Mouse (Mus musculus): ENCODE results near the gene Gm10260.

DNA sequence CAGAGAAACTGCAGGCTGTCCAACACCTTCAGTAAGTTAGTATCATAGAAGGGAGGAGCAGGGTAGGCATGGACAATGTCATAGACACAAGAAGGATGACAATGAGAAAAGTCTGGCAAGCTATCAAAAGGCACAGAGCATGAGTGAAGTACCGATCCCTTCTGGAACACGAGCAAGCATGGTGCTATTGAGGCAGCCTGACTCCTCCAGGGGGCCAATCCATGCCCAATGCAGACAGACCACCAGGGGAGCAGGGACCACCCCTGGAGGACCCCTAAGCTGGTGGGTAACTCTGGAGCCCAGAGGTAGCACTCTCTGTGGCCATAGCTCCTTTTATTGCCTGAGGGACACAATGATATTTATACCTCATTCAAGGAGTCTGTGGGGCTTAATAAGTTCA, 20.1 kb upstream of the Gm10260 start:
- TF ChIP-seq CTCF (IDR thresholded peaks at IDR 0.05; ENCODE audit: borderline replicate concordance, insufficient read depth, low read length) (no peak), POLR2A (IDR thresholded peaks at IDR 0.05; ENCODE audit: low read depth, low read length) (no peak)

All from embryonic fibroblast, embryonic 13.5 days (primary cell).